Mouse (Mus musculus): ENCODE data around the gene Dpf1. TPM values are rescaled to one million over a fixed set of nuclear protein-coding genes. Genes with fewer than 3 reads are reported as not detected.

Gene Dpf1
- polyA plus RNA-seq, 1 experiment from 2014 or later, result 2.0 TPM

- H3K4me1 ChIP-seq (ENCODE audit: control insufficient read depth, insufficient read depth, low read length), result peaks cover 27% of the 10 kb centered on the region
- peak overlapping the region; percentile 61 for H3K4me3 ChIP-seq (ENCODE audit: low read length)
- ATAC-seq (replicated peaks; ENCODE audit: extremely low read depth, insufficient read depth, low FRiP score), result no peak
- H3K27ac ChIP-seq (ENCODE audit: low read length), result no peak overlapping the region
- H3K36me3 ChIP-seq (ENCODE audit: control insufficient read depth, insufficient read depth), result no peaks in the 10 kb centered on the region
- peaks cover 59% of the 10 kb centered on the region for H3K27me3 ChIP-seq (ENCODE audit: control insufficient read depth, insufficient read depth, low read length)
- peak overlapping the region; percentile 91 for H3K4me2 ChIP-seq (ENCODE audit: low read depth, low read length)
- H3K9ac ChIP-seq (ENCODE audit: low read length), result 0 out of 2 replicates have a peak overlapping the region, but pooled peaks have one; percentile 16
- 27% methylated on average over 9 of the region's 9 CpGs for WGBS
- H3K9me3 ChIP-seq (replicated peaks; ENCODE audit: control insufficient read depth, low read length), result no peaks in the 10 kb centered on the region
Observed at GRCm38 (mm10) chr7:29305263-29305988, 1.7 kb downstream of the Dpf1 start.

GRCm38 (mm10) chr7:29306108-29306507, 2.4 kb downstream of the Dpf1 start:
- WGBS, result 56% methylated on average over 7 of the region's 7 CpGs
- H3K27ac ChIP-seq (ENCODE audit: low read length), result no peak overlapping the region

GRCm38 (mm10) chr7:29306619-29307018, 2.9 kb downstream of the Dpf1 start:
- H3K4me1 ChIP-seq (ENCODE audit: control insufficient read depth, insufficient read depth, low read length), result peaks cover 27% of the 10 kb centered on the region
- no peaks in the 10 kb centered on the region for H3K36me3 ChIP-seq (ENCODE audit: control insufficient read depth, insufficient read depth)
- no peak for ATAC-seq (replicated peaks; ENCODE audit: extremely low read depth, insufficient read depth, low FRiP score)
- WGBS, result 29% methylated on average over 7 of the region's 7 CpGs
- H3K9ac ChIP-seq (ENCODE audit: low read length), result no peak overlapping the region
- no peak overlapping the region for H3K27ac ChIP-seq (ENCODE audit: low read length)
- H3K9me3 ChIP-seq (replicated peaks; ENCODE audit: control insufficient read depth, low read length), result no peaks in the 10 kb centered on the region
- no peak overlapping the region for H3K4me2 ChIP-seq (ENCODE audit: low read depth, low read length)
- H3K27me3 ChIP-seq (ENCODE audit: control insufficient read depth, insufficient read depth, low read length), result peaks cover 71% of the 10 kb centered on the region
- no peak overlapping the region for H3K4me3 ChIP-seq (ENCODE audit: low read length)

More at GRCm38 (mm10) chr7:29306108-29306507, 2.4 kb downstream of the Dpf1 start:
- Histone ChIP-seq H3K36me3 (ENCODE audit: control insufficient read depth, insufficient read depth) (no peaks in the 10 kb centered on the region), H3K4me3 (ENCODE audit: low read length) (no peak overlapping the region), H3K9ac (ENCODE audit: low read length) (no peak overlapping the region), H3K27me3 (ENCODE audit: control insufficient read depth, insufficient read depth, low read length) (peaks cover 66% of the 10 kb centered on the region), H3K4me2 (ENCODE audit: low read depth, low read length) (no peak overlapping the region), H3K4me1 (ENCODE audit: control insufficient read depth, insufficient read depth, low read length) (peaks cover 27% of the 10 kb centered on the region), H3K9me3 (replicated peaks; ENCODE audit: control insufficient read depth, low read length) (no peaks in the 10 kb centered on the region)
- no peak for ATAC-seq (replicated peaks; ENCODE audit: extremely low read depth, insufficient read depth, low FRiP score)

- Histone ChIP-seq H3K9me3 (replicated peaks; ENCODE audit: control insufficient read depth, low read length) (no peaks in the 10 kb centered on the region), H3K27me3 (ENCODE audit: control insufficient read depth, insufficient read depth, low read length) (peaks cover 64% of the 10 kb centered on the region), H3K9ac (ENCODE audit: low read length) (peak overlapping the region; percentile 71), H3K4me1 (ENCODE audit: control insufficient read depth, insufficient read depth, low read length) (peaks cover 27% of the 10 kb centered on the region), H3K4me2 (ENCODE audit: low read depth, low read length) (peak overlapping the region; percentile 99), H3K4me3 (ENCODE audit: low read length) (peak overlapping the region; percentile 72), H3K27ac (ENCODE audit: low read length) (no peak overlapping the region), H3K36me3 (ENCODE audit: control insufficient read depth, insufficient read depth) (no peaks in the 10 kb centered on the region)
- ATAC-seq (replicated peaks; ENCODE audit: extremely low read depth, insufficient read depth, low FRiP score), result peak; percentile 87
- WGBS, result 1% methylated on average over 42 of the region's 42 CpGs
Observed at GRCm38 (mm10) chr7:29307350-29308104, 3.8 kb downstream of the Dpf1 start.

GRCm38 (mm10) chr7:29309221-29309721, 5.5 kb downstream of the Dpf1 start:
- peaks cover 47% of the 10 kb centered on the region for H3K27me3 ChIP-seq (ENCODE audit: control insufficient read depth, insufficient read depth, low read length)
- WGBS, result under 1% methylated on average over 36 of the region's 36 CpGs

GRCm38 (mm10) chr7:29309749-29310148, 6.0 kb downstream of the Dpf1 start:
- peak overlapping the region; percentile 44 for H3K9ac ChIP-seq (ENCODE audit: low read length)
- no peak overlapping the region for H3K27ac ChIP-seq (ENCODE audit: low read length)
- H3K27me3 ChIP-seq (ENCODE audit: control insufficient read depth, insufficient read depth, low read length), result peaks cover 42% of the 10 kb centered on the region

More at GRCm38 (mm10) chr7:29309221-29309721, 5.5 kb downstream of the Dpf1 start:
- Histone ChIP-seq H3K4me1 (ENCODE audit: control insufficient read depth, insufficient read depth, low read length) (peaks cover 23% of the 10 kb centered on the region), H3K27ac (ENCODE audit: low read length) (no peak overlapping the region), H3K4me3 (ENCODE audit: low read length) (peak overlapping the region; percentile 53), H3K4me2 (ENCODE audit: low read depth, low read length) (peak overlapping the region; percentile 80), H3K9ac (ENCODE audit: low read length) (peak overlapping the region; percentile 44), H3K9me3 (replicated peaks; ENCODE audit: control insufficient read depth, low read length) (no peaks in the 10 kb centered on the region), H3K36me3 (ENCODE audit: control insufficient read depth, insufficient read depth) (no peaks in the 10 kb centered on the region)
- ATAC-seq (replicated peaks; ENCODE audit: extremely low read depth, insufficient read depth, low FRiP score), result no peak

GRCm38 (mm10) chr7:29313051-29313450, 9.3 kb downstream of the Dpf1 start:
- no peak overlapping the region for H3K4me2 ChIP-seq (ENCODE audit: low read depth, low read length)
- H3K27ac ChIP-seq (ENCODE audit: low read length), result no peak overlapping the region
- H3K9me3 ChIP-seq (replicated peaks; ENCODE audit: control insufficient read depth, low read length), result no peaks in the 10 kb centered on the region
- H3K4me3 ChIP-seq (ENCODE audit: low read length), result no peak overlapping the region
- H3K36me3 ChIP-seq (ENCODE audit: control insufficient read depth, insufficient read depth), result no peaks in the 10 kb centered on the region
- peaks cover 22% of the 10 kb centered on the region for H3K4me1 ChIP-seq (ENCODE audit: control insufficient read depth, insufficient read depth, low read length)
- 54% methylated on average over 9 of the region's 9 CpGs for WGBS
- no peak overlapping the region for H3K9ac ChIP-seq (ENCODE audit: low read length)
- no peak for ATAC-seq (replicated peaks; ENCODE audit: extremely low read depth, insufficient read depth, low FRiP score)
- H3K27me3 ChIP-seq (ENCODE audit: control insufficient read depth, insufficient read depth, low read length), result peaks cover 32% of the 10 kb centered on the region

More at GRCm38 (mm10) chr7:29309749-29310148, 6.0 kb downstream of the Dpf1 start:
- H3K9me3 ChIP-seq (replicated peaks; ENCODE audit: control insufficient read depth, low read length), result no peaks in the 10 kb centered on the region
- peaks cover 19% of the 10 kb centered on the region for H3K4me1 ChIP-seq (ENCODE audit: control insufficient read depth, insufficient read depth, low read length)
- H3K4me3 ChIP-seq (ENCODE audit: low read length), result peak overlapping the region; percentile 53
- WGBS, result 6% methylated on average over 5 of the region's 5 CpGs
- H3K4me2 ChIP-seq (ENCODE audit: low read depth, low read length), result peak overlapping the region; percentile 80
- H3K36me3 ChIP-seq (ENCODE audit: control insufficient read depth, insufficient read depth), result no peaks in the 10 kb centered on the region
- ATAC-seq (replicated peaks; ENCODE audit: extremely low read depth, insufficient read depth, low FRiP score), result no peak

- no peaks in the 10 kb centered on the region for H3K9me3 ChIP-seq (replicated peaks; ENCODE audit: control insufficient read depth, low read length)
- peaks cover 31% of the 10 kb centered on the region for H3K27me3 ChIP-seq (ENCODE audit: control insufficient read depth, insufficient read depth, low read length)
Observed at GRCm38 (mm10) chr7:29313572-29314261, 10.0 kb downstream of the Dpf1 start.

More at GRCm38 (mm10) chr7:29313572-29314261, 10.0 kb downstream of the Dpf1 start:
- Histone ChIP-seq H3K9ac (ENCODE audit: low read length) (no peak overlapping the region), H3K4me3 (ENCODE audit: low read length) (no peak overlapping the region), H3K4me2 (ENCODE audit: low read depth, low read length) (no peak overlapping the region), H3K27ac (ENCODE audit: low read length) (no peak overlapping the region), H3K36me3 (ENCODE audit: control insufficient read depth, insufficient read depth) (no peaks in the 10 kb centered on the region), H3K4me1 (ENCODE audit: control insufficient read depth, insufficient read depth, low read length) (peaks cover 25% of the 10 kb centered on the region)
- WGBS, result 56% methylated on average over 9 of the region's 9 CpGs
- no peak for ATAC-seq (replicated peaks; ENCODE audit: extremely low read depth, insufficient read depth, low FRiP score)
